Mouse (Mus musculus): Measurements from ENCODE around the gene AU040320.

Gene AU040320

GRCm38 (mm10) chr4:126861514-126862266 lies 108.3 kb downstream of the AU040320 start:
- no peak for DNase-seq

GRCm38 (mm10) chr4:126868699-126869098 lies 115.4 kb downstream of the AU040320 start:
- no peak for DNase-seq

GRCm38 (mm10) chr4:126872717-126873116 lies 119.4 kb downstream of the AU040320 start:
- DNase-seq: no peak

DNA sequence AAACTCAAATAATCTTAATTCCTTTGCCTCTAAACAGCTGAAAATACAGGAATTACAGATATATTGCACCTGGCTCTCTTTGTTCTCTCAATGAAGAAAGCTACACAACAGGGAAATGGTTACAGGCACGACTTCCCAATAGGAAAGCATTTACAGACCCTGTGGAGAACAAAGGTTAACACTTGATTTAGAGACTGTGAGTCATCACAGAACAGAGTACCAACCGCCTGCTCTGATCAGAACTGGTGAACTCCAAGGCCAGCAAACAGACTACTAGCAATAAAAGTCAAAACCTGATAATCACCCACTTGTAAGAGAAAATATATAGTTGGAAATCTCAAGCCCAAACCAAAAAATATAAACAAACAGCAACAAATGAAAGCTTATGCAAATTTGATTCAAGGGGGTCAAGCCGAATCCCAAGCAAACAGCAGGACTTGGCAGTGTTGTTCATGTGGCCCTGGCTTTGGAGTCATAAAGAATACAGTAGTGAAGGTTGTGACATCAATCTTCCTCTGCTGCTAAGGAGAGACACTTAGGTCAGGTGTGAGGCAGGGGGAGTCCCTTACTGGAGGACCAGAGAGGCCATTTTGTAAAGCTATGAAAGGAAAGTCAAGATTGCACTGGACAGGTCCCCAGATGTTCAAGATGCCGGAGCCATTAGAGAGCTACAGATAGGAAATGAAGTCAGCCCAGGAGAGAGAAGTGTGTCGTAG lies 126.4 kb downstream of the AU040320 start:
- no peak for DNase-seq

- no peak for DNase-seq
Measured at GRCm38 (mm10) chr4:126883602-126884001, 130.3 kb downstream of the AU040320 start.

DNA sequence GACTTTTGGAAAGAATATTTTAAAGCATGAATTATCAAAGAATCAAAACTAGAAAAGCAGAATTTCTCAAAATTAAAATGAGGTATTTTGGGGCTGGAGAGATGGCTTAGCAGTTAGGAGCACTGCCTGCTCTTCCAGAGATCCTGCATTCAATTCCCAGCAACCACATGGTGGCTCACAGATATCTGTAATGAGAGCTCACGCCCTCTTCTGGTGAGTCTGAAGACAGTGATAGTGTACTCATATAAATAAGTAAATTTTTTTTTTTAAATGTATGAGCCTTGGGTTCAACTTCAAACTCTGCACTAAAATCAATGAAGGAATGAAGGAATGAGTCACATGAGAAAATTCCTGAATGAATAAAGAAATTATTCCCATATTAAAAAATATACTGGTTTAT lies 132.6 kb downstream of the AU040320 start:
- no peak for DNase-seq

DNA sequence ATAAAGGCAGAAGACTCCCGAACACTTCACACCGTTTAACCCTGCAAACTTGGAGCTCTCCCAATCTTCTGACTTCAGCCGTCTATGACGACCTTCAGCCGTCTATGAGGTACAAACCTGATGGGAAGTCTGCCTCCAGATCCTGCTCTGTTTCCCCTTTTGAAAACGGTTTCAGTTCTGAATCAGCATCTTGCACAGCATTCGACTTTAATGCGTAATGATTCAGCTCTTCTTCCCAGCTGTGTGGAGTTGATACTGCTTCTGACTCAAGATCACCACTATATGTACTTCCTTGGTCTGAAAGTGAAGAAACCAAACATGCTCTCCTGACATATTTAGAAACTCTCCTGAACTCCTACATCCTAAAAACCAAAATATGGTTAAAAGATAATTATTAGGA lies 136.5 kb downstream of the AU040320 start:
- DNase-seq: no peak

Data from right cerebral cortex, adult 18-20 months (tissue).